Mouse (Mus musculus) limb, embryonic 15.5 days (tissue): ENCODE measurements around the gene Cry1. TPM values are rescaled to one million over a fixed set of nuclear protein-coding genes. Genes with fewer than 3 reads are reported as not detected.

Experiments
- ATAC-seq: fragments of 200-750 bp; cut with Nextera tagmentation; 2 replicates; pipeline ENCODE4 v1.8.0; 2017; ENCODE audit warnings: low read depth, moderate TSS enrichment; ENCODE audit not compliant: insufficient number of reproducible peaks, low FRiP score, low TSS enrichment
- H3K27ac ChIP-seq: fragments of 300-500 bp; sonication (generic); 2 replicates; pipeline ENCODE4 v1.5.1; 2015; ENCODE audit warnings: moderate library complexity, mild to moderate bottlenecking, inconsistent platforms
- H3K27me3 ChIP-seq: fragments of 300-500 bp; sonication (generic); 2 replicates; pipeline ENCODE4 v1.6.1; 2015; ENCODE audit warnings: inconsistent platforms
- H3K36me3 ChIP-seq: fragments of 300-500 bp; sonication (generic); 2 replicates; pipeline ENCODE4 v1.6.1; 2015; ENCODE audit warnings: inconsistent platforms
- H3K4me1 ChIP-seq: fragments of 300-500 bp; sonication (generic); 2 replicates; pipeline ENCODE4 v1.6.1; 2015; ENCODE audit warnings: inconsistent platforms
- H3K4me2 ChIP-seq: fragments of 300-500 bp; sonication (generic); 2 replicates; pipeline ENCODE4 v1.6.1; 2015; ENCODE audit warnings: mild to moderate bottlenecking, inconsistent platforms
- H3K4me3 ChIP-seq: fragments of 300-500 bp; sonication (generic); 2 replicates; pipeline ENCODE4 v1.5.1; 2015; ENCODE audit warnings: mild to moderate bottlenecking, inconsistent platforms
- H3K9ac ChIP-seq: fragments of 300-500 bp; sonication (generic); 2 replicates; pipeline ENCODE4 v1.6.1; 2015; ENCODE audit warnings: inconsistent platforms
- H3K9me3 ChIP-seq: fragments of 300-500 bp; sonication (generic); 2 replicates; pipeline ENCODE4 v1.6.1; 2016; ENCODE audit warnings: inconsistent platforms
- WGBS: fragments of 180-500 bp; shearing (Covaris S2); methylation state at CpG from one replicate; pipeline ENCODE4 v1.1.7; 2015; 5-methylcytosine and 5-hydroxymethylcytosine counted together
- polyA plus RNA-seq: library from polyadenylated mRNA; unstranded; fragments of >200 nt; fragmentation: Nextera tagmentation; extraction: Ambion mirVana; gene quantifications from 2 replicates; pipeline ENCODE4 v1.2.1, GENCODE M21; 2015

Cry1 gene
- 35.3 and 37.0 TPM in 2 replicates for polyA plus RNA-seq

DNA sequence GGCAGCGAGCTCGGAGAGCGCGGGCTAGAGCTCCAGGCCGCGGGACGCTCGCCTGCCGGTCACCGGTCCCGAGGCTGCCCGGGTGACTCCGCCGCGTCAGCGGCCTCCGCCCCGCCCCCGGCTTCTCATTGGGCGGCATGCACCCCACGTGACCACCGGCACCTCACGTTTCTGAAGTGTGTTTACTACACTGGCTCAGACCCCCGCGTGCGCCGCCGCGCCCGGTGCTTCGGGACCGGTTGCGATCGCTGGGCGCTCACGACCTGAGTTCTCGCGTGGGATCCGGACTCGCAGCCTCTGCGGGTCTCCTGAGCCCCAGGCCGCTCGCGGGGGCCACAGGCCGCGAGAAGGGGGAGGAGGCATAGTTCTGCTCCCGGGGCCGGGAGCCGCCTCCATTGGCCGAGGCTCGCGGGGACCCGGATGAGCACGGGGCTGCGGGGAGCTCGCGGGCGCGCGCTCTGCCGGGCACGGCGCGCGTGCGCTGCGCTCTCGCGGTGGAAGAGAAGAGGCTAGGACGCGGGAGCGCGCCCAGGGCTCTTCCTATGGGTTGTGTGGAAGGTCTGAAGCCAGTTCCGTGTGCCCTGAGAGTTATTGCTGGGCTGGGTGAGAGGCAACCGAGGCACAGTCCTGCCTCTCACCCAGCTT, at the start of gene Cry1:
Gene Cry1, minus strand, starts transcription at position 101 of the 645 bp plus-strand sequence.
- Histone ChIP-seq H3K4me1 (peaks cover 12% of the 10 kb centered on the region), H3K36me3 (no peaks in the 10 kb centered on the region), H3K27ac (peak within 1 kb of the TSS; percentile 94), H3K9me3 (no peaks in the 10 kb centered on the region), H3K4me3 (peak within 1 kb of the TSS; percentile 90), H3K9ac (peak within 1 kb of the TSS; percentile 68), H3K27me3 (no peaks in the 10 kb centered on the region), H3K4me2 (peak within 1 kb of the TSS; percentile 95)
- WGBS = under 1% methylated on average over 75 of the region's 75 CpGs
- peak; percentile 95 for ATAC-seq

GRCm38 (mm10) chr10:85221771-85222050, 36.8 kb upstream of the Cry1 start:
- H3K4me1 ChIP-seq = peaks cover 4% of the 10 kb centered on the region; the same call in 1 of the 2 replicates
- H3K9ac ChIP-seq = no peak overlapping the region
- H3K27me3 ChIP-seq = no peaks in the 10 kb centered on the region
- H3K27ac ChIP-seq = no peak overlapping the region
- no peak overlapping the region for H3K4me2 ChIP-seq
- no peaks in the 10 kb centered on the region for H3K36me3 ChIP-seq
- 80% methylated on average over 6 of the region's 6 CpGs for WGBS
- no peaks in the 10 kb centered on the region for H3K9me3 ChIP-seq
- no peak for ATAC-seq
- no peak overlapping the region for H3K4me3 ChIP-seq

DNA sequence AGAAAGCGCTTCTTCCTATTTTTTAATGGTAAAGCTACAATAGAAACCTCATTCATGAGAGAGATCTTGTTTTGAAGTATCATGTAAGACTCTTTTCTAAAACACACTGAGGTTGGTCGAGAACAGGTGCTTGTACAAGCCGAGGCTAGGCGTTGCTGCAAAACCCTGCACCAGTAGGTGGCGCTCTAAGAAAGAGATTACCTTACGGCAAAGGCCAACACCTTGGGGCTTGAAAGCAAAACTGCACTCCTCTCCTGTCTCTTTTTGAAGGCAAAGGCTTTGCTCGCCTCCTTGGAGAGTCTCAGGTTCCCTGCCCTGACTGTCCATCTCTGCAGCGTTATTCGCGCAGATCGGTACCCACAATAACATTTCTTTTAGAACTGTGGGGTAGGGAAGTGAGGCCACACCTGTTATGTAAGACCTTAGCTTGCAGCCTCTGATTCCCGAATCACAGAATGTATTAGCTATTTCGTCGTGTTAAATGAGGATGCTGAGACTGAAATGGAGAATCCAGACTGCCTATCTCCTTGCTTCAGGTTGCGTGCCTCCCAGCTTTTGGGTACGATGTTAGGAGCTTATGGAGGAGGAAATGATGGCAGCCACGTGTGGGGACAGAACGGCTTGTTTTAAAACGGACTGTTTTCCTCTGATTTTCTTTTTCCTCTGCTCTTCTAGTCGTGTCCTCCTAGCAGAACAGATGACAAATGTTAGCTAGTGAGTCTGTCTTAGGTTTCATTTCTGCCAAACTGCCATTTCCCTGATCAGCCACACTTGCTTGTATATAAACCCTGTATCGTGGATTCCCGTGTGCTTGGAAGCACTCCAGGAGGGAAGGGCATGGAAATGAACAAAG, 36.3 kb upstream of the Cry1 start:
- Histone ChIP-seq H3K4me2 (peak overlapping the region; percentile 31; the same call in 1 of the 2 replicates), H3K9me3 (no peaks in the 10 kb centered on the region), H3K27me3 (no peaks in the 10 kb centered on the region), H3K4me1 (peaks cover 4% of the 10 kb centered on the region; the same call in 1 of the 2 replicates), H3K27ac (no peak overlapping the region), H3K9ac (no peak overlapping the region), H3K36me3 (no peaks in the 10 kb centered on the region), H3K4me3 (no peak overlapping the region)
- no peak for ATAC-seq
- WGBS = 24% methylated on average over 22 of the region's 22 CpGs

DNA sequence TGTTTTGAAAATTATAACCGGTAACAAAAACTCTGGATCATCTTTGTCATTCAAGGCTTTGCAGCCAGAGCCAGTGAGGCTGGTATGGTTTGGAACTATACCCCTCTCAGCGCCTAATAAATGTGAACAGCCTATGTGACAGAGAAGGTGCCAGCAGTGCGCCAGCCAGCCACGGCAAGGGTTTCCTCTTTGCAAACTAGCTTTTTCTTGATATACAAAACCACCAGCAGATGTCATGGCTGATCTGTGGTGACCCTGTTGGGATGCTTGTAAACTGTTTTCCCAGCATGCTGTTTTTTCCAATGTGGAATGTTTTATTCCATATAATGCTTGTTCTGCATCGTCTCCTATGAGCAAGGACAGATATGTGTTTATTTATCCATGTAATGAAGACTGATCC, 30.0 kb upstream of the Cry1 start:
- 58% methylated on average over 5 of the region's 5 CpGs for WGBS
- Histone ChIP-seq H3K27me3 (no peaks in the 10 kb centered on the region), H3K36me3 (no peaks in the 10 kb centered on the region), H3K4me2 (no peak overlapping the region), H3K9me3 (no peaks in the 10 kb centered on the region), H3K27ac (no peak overlapping the region), H3K9ac (no peak overlapping the region), H3K4me3 (no peak overlapping the region), H3K4me1 (no peaks in the 10 kb centered on the region)
- no peak for ATAC-seq

- Histone ChIP-seq H3K9me3 (no peaks in the 10 kb centered on the region), H3K27me3 (no peaks in the 10 kb centered on the region), H3K4me2 (no peak overlapping the region), H3K36me3 (no peaks in the 10 kb centered on the region), H3K4me1 (no peaks in the 10 kb centered on the region), H3K4me3 (no peak overlapping the region), H3K9ac (no peak overlapping the region), H3K27ac (no peak overlapping the region)
- no peak for ATAC-seq
- 82% methylated on average over 5 of the region's 5 CpGs for WGBS
These were observed 26.8 kb upstream of the Cry1 start for GRCm38 (mm10) chr10:85211673-85212072.

- Histone ChIP-seq H3K27me3 (no peaks in the 10 kb centered on the region), H3K36me3 (no peaks in the 10 kb centered on the region), H3K4me3 (no peak overlapping the region), H3K4me2 (no peak overlapping the region), H3K4me1 (no peaks in the 10 kb centered on the region), H3K9me3 (no peaks in the 10 kb centered on the region), H3K27ac (no peak overlapping the region), H3K9ac (no peak overlapping the region)
- no peak for ATAC-seq
- 61% methylated on average over 3 of the region's 3 CpGs for WGBS
These were observed 25.3 kb upstream of the Cry1 start for GRCm38 (mm10) chr10:85210125-85210524.

GRCm38 (mm10) chr10:85209119-85209605, 24.3 kb upstream of the Cry1 start:
- Histone ChIP-seq H3K36me3 (no peaks in the 10 kb centered on the region), H3K4me2 (no peak overlapping the region), H3K9me3 (no peaks in the 10 kb centered on the region), H3K4me3 (no peak overlapping the region), H3K9ac (no peak overlapping the region), H3K27me3 (no peaks in the 10 kb centered on the region), H3K27ac (no peak overlapping the region), H3K4me1 (no peaks in the 10 kb centered on the region)
- ATAC-seq = no peak

GRCm38 (mm10) chr10:85205316-85205715, 20.5 kb upstream of the Cry1 start:
- no peak overlapping the region for H3K4me3 ChIP-seq
- H3K9me3 ChIP-seq = no peaks in the 10 kb centered on the region
- WGBS = 34% methylated on average over 2 of the region's 2 CpGs
- H3K9ac ChIP-seq = no peak overlapping the region
- no peak overlapping the region for H3K4me2 ChIP-seq
- H3K4me1 ChIP-seq = no peaks in the 10 kb centered on the region
- ATAC-seq = no peak
- no peaks in the 10 kb centered on the region for H3K36me3 ChIP-seq
- no peak overlapping the region for H3K27ac ChIP-seq
- H3K27me3 ChIP-seq = no peaks in the 10 kb centered on the region

- Histone ChIP-seq H3K9me3 (no peaks in the 10 kb centered on the region), H3K36me3 (no peaks in the 10 kb centered on the region), H3K4me1 (no peaks in the 10 kb centered on the region), H3K4me2 (no peak overlapping the region), H3K9ac (no peak overlapping the region), H3K4me3 (no peak overlapping the region), H3K27ac (no peak overlapping the region), H3K27me3 (no peaks in the 10 kb centered on the region)
- no peak for ATAC-seq
- 29% methylated on average over 7 of the region's 7 CpGs for WGBS
These were observed 19.5 kb upstream of the Cry1 start for GRCm38 (mm10) chr10:85204255-85204855.

GRCm38 (mm10) chr10:85194528-85194927, 9.7 kb upstream of the Cry1 start:
- Histone ChIP-seq H3K9me3 (no peaks in the 10 kb centered on the region), H3K4me1 (no peaks in the 10 kb centered on the region), H3K9ac (no peak overlapping the region), H3K4me2 (no peak overlapping the region), H3K27ac (no peak overlapping the region), H3K36me3 (no peaks in the 10 kb centered on the region), H3K4me3 (no peak overlapping the region), H3K27me3 (no peaks in the 10 kb centered on the region)
- 66% methylated on average over 5 of the region's 5 CpGs for WGBS
- no peak for ATAC-seq

- Histone ChIP-seq H3K9me3 (no peaks in the 10 kb centered on the region), H3K9ac (no peak overlapping the region), H3K27ac (no peak overlapping the region), H3K4me3 (no peak overlapping the region), H3K4me2 (no peak overlapping the region), H3K27me3 (no peaks in the 10 kb centered on the region), H3K36me3 (no peaks in the 10 kb centered on the region), H3K4me1 (no peaks in the 10 kb centered on the region)
- 75% methylated on average over 3 of the region's 3 CpGs for WGBS
- ATAC-seq = no peak
These were observed 8.5 kb upstream of the Cry1 start for GRCm38 (mm10) chr10:85193321-85193720.

- Histone ChIP-seq H3K9ac (no peak overlapping the region), H3K4me2 (no peak overlapping the region), H3K9me3 (no peaks in the 10 kb centered on the region), H3K27me3 (no peaks in the 10 kb centered on the region), H3K36me3 (no peaks in the 10 kb centered on the region), H3K4me1 (peaks cover 4% of the 10 kb centered on the region), H3K4me3 (no peak overlapping the region), H3K27ac (no peak overlapping the region)
- ATAC-seq = no peak
These were observed 5.8 kb upstream of the Cry1 start for GRCm38 (mm10) chr10:85190652-85191051.
